Mouse (Mus musculus): ENCODE data around the gene Alox5. TPM values are rescaled to one million over a fixed set of nuclear protein-coding genes. Genes with fewer than 3 reads are reported as not detected.

Gene Alox5
- polyA plus RNA-seq, 1 experiment from 2014 or later, result 2.6 TPM

- ATAC-seq (ENCODE audit: insufficient number of reproducible peaks, low FRiP score), result no peak
- H3K4me2 ChIP-seq, result 0 out of 2 replicates have a peak overlapping the region, but pooled peaks have one; percentile 6
- WGBS, result 31% methylated on average over 5 of the region's 5 CpGs
These were observed 75.6 kb downstream of the Alox5 start for GRCm38 (mm10) chr6:116385194-116386044.

DNA sequence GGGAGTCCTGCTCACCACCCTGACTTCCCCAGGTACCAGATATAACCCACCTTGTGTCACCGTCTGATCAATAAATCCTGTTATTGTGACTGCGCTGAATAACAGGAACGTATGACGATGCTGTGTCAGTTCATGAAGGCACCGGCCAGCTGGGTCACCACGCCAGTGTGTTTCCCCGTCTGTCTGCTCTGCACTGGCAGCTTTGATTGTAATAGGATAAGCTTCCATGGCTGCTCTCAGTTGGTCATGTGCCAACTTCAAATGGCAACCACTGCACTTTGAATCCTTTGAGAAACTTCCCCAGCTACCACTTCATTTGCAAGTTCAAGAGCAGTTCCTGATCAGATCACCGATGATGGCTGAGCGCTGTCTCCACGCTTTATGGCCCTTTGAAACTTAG, 77.4 kb downstream of the Alox5 start:
- 85% methylated on average over 10 of the region's 10 CpGs for WGBS
- Histone ChIP-seq H3K9ac (no peak overlapping the region), H3K9me3 (replicated peaks) (no peaks in the 10 kb centered on the region), H3K27ac (ENCODE audit: poor library complexity, severe bottlenecking) (no peak overlapping the region), H3K36me3 (no peaks in the 10 kb centered on the region), H3K27me3 (replicated peaks) (no peaks in the 10 kb centered on the region), H3K4me1 (replicated peaks) (peaks cover 21% of the 10 kb centered on the region), H3K4me3 (no peak overlapping the region), H3K4me2 (no peak overlapping the region)
- no peak for ATAC-seq (ENCODE audit: insufficient number of reproducible peaks, low FRiP score)

More at GRCm38 (mm10) chr6:116385194-116386044, 75.6 kb downstream of the Alox5 start:
- Histone ChIP-seq H3K27me3 (replicated peaks) (no peaks in the 10 kb centered on the region), H3K36me3 (no peaks in the 10 kb centered on the region), H3K9me3 (replicated peaks) (no peaks in the 10 kb centered on the region), H3K9ac (no peak overlapping the region), H3K4me3 (no peak overlapping the region), H3K4me1 (replicated peaks) (peaks cover 18% of the 10 kb centered on the region), H3K27ac (ENCODE audit: poor library complexity, severe bottlenecking) (no peak overlapping the region)

DNA sequence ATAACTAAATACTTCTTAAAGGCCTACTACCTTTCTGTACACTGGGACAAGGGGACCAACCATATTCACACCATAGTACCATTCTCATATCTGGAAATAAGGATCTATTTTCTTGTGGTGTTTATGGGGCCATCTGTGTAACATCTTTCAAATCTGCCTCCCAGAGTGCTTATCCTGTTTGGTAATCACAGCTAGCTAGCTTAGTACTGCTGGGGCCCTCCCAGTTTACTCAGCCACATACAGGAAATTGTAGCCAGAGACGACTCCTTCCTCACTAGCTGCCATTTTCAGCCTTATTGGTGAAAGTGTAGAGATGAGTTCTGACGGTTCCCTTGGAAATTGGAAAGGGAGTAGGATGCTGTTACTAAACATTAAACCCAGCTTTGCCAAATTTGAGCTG, 79.4 kb downstream of the Alox5 start:
- 55% methylated on average over 2 of the region's 2 CpGs for WGBS
- H3K9ac ChIP-seq, result no peak overlapping the region
- H3K9me3 ChIP-seq (replicated peaks), result no peaks in the 10 kb centered on the region
- H3K4me1 ChIP-seq (replicated peaks), result peaks cover 21% of the 10 kb centered on the region
- H3K36me3 ChIP-seq, result peaks cover 14% of the 10 kb centered on the region; the same call in 1 of the 2 replicates
- H3K4me2 ChIP-seq, result no peak overlapping the region
- no peak for ATAC-seq (ENCODE audit: insufficient number of reproducible peaks, low FRiP score)
- no peak overlapping the region for H3K4me3 ChIP-seq
- no peaks in the 10 kb centered on the region for H3K27me3 ChIP-seq (replicated peaks)
- H3K27ac ChIP-seq (ENCODE audit: poor library complexity, severe bottlenecking), result no peak overlapping the region

- Histone ChIP-seq H3K9ac (no peak overlapping the region), H3K4me1 (replicated peaks) (peaks cover 10% of the 10 kb centered on the region), H3K27me3 (replicated peaks) (no peaks in the 10 kb centered on the region), H3K36me3 (peaks cover 14% of the 10 kb centered on the region; the same call in 1 of the 2 replicates), H3K4me2 (no peak overlapping the region), H3K4me3 (no peak overlapping the region), H3K27ac (ENCODE audit: poor library complexity, severe bottlenecking) (no peak overlapping the region), H3K9me3 (replicated peaks) (no peaks in the 10 kb centered on the region)
- 44% methylated on average over 3 of the region's 3 CpGs for WGBS
- ATAC-seq (ENCODE audit: insufficient number of reproducible peaks, low FRiP score), result no peak
These were observed 80.8 kb downstream of the Alox5 start for GRCm38 (mm10) chr6:116380157-116380556.

- 73% methylated on average over 7 of the region's 7 CpGs for WGBS
- no peak for ATAC-seq (ENCODE audit: insufficient number of reproducible peaks, low FRiP score)
These were observed 82.1 kb downstream of the Alox5 start for GRCm38 (mm10) chr6:116378892-116379291.

GRCm38 (mm10) chr6:116374618-116375017, 86.4 kb downstream of the Alox5 start:
- Histone ChIP-seq H3K9ac (no peak overlapping the region), H3K27me3 (replicated peaks) (no peaks in the 10 kb centered on the region), H3K36me3 (peaks cover 14% of the 10 kb centered on the region; the same call in 1 of the 2 replicates), H3K4me1 (replicated peaks) (peaks cover 20% of the 10 kb centered on the region), H3K9me3 (replicated peaks) (no peaks in the 10 kb centered on the region), H3K4me3 (no peak overlapping the region), H3K27ac (ENCODE audit: poor library complexity, severe bottlenecking) (no peak overlapping the region), H3K4me2 (no peak overlapping the region)
- ATAC-seq (ENCODE audit: insufficient number of reproducible peaks, low FRiP score), result no peak

More at GRCm38 (mm10) chr6:116378892-116379291, 82.1 kb downstream of the Alox5 start:
- H3K27ac ChIP-seq (ENCODE audit: poor library complexity, severe bottlenecking), result no peak overlapping the region
- H3K9me3 ChIP-seq (replicated peaks), result no peaks in the 10 kb centered on the region
- no peak overlapping the region for H3K9ac ChIP-seq
- no peak overlapping the region for H3K4me2 ChIP-seq
- H3K27me3 ChIP-seq (replicated peaks), result no peaks in the 10 kb centered on the region
- H3K4me3 ChIP-seq, result no peak overlapping the region
- peaks cover 14% of the 10 kb centered on the region; the same call in 1 of the 2 replicates for H3K36me3 ChIP-seq
- H3K4me1 ChIP-seq (replicated peaks), result peaks cover 13% of the 10 kb centered on the region; the same call in 1 of the 2 replicates

DNA sequence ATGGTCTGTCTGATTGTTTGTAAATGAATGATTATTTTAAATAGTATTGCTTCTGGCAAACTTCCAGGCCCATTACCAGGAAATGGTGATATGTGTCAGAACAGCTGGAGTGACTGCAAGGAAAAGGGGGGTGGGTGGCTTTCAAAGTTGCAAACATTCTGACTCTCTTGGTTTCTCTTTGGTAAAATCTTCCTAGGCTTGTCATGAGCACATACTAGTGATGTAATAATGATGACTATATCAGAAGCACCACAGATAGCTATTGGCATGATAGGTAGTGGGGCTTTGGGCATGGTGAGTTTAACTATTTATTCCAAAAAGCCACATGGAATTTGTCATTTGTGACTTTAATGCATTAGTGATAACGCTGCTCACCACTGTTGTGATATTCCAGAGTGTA, 86.8 kb downstream of the Alox5 start:
- Histone ChIP-seq H3K27ac (ENCODE audit: poor library complexity, severe bottlenecking) (no peak overlapping the region), H3K4me2 (no peak overlapping the region), H3K9me3 (replicated peaks) (no peaks in the 10 kb centered on the region), H3K27me3 (replicated peaks) (no peaks in the 10 kb centered on the region), H3K36me3 (peaks cover 14% of the 10 kb centered on the region; the same call in 1 of the 2 replicates), H3K9ac (no peak overlapping the region), H3K4me3 (no peak overlapping the region), H3K4me1 (replicated peaks) (peaks cover 20% of the 10 kb centered on the region)
- 92% methylated on average over 1 of the region's 1 CpGs for WGBS
- ATAC-seq (ENCODE audit: insufficient number of reproducible peaks, low FRiP score), result no peak

DNA sequence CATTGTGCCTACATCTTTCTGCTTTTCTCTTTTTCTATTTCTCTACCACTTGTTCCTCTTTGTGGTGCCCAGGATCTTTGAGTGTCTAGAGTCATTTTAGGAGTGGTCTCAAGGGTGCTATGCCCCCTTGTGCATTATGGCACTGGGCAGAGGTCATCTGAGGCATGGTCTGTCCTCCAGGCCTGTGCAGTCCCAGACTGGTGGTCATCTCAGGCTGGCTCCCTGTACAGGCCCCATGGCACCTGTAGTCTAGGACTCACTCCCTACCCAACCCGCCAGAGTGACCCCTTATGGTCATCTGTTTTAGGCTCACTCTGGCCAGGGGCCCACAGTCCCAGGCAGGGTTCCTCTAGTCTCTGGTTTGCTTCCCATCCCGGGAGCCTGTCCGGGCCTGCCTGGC, 89.5 kb downstream of the Alox5 start:
- WGBS, result 85% methylated on average over 3 of the region's 3 CpGs
- ATAC-seq (ENCODE audit: insufficient number of reproducible peaks, low FRiP score), result no peak
- no peak overlapping the region for H3K4me2 ChIP-seq
- no peak overlapping the region for H3K9ac ChIP-seq
- no peak overlapping the region for H3K27ac ChIP-seq (ENCODE audit: poor library complexity, severe bottlenecking)
- no peaks in the 10 kb centered on the region for H3K27me3 ChIP-seq (replicated peaks)
- H3K4me1 ChIP-seq (replicated peaks), result peaks cover 17% of the 10 kb centered on the region
- no peaks in the 10 kb centered on the region for H3K9me3 ChIP-seq (replicated peaks)
- H3K4me3 ChIP-seq, result no peak overlapping the region
- no peaks in the 10 kb centered on the region for H3K36me3 ChIP-seq

- ATAC-seq (ENCODE audit: insufficient number of reproducible peaks, low FRiP score), result peak; percentile 78
- Histone ChIP-seq H3K4me1 (replicated peaks) (peaks cover 17% of the 10 kb centered on the region), H3K36me3 (no peaks in the 10 kb centered on the region), H3K4me3 (no peak overlapping the region), H3K4me2 (no peak overlapping the region), H3K9ac (no peak overlapping the region), H3K27me3 (replicated peaks) (no peaks in the 10 kb centered on the region), H3K9me3 (replicated peaks) (no peaks in the 10 kb centered on the region), H3K27ac (ENCODE audit: poor library complexity, severe bottlenecking) (no peak overlapping the region)
- WGBS, result 78% methylated on average over 6 of the region's 6 CpGs
These were observed 90.6 kb downstream of the Alox5 start for GRCm38 (mm10) chr6:116370216-116370976.

DNA sequence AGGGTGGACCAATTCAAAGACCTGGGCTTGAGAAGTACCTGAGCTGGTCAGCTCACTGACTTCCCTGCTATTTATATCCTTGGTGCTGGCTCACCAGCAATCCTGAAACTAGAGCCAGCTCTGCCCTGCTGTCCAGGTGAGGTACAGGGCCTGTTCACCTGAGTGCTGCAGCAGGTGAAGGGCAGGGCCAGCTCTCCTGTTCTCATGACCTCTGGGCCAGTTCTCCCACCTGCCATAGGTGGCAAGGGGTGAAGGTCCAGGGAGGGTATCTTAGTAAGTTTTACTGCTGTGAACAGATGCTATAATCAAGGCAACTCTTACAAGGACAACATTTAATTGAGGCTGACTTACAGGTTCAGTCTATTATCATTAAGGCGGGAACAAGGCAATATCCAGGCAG, 91.2 kb downstream of the Alox5 start:
- H3K27ac ChIP-seq (ENCODE audit: poor library complexity, severe bottlenecking), result no peak overlapping the region; the same call in 1 of the 2 replicates
- WGBS, result 88% methylated on average over 1 of the region's 1 CpGs
- H3K27me3 ChIP-seq (replicated peaks), result no peaks in the 10 kb centered on the region
- H3K4me1 ChIP-seq (replicated peaks), result peaks cover 17% of the 10 kb centered on the region
- H3K9ac ChIP-seq, result no peak overlapping the region
- no peak for ATAC-seq (ENCODE audit: insufficient number of reproducible peaks, low FRiP score)
- no peak overlapping the region for H3K4me2 ChIP-seq
- no peaks in the 10 kb centered on the region for H3K9me3 ChIP-seq (replicated peaks)
- no peaks in the 10 kb centered on the region for H3K36me3 ChIP-seq
- H3K4me3 ChIP-seq, result no peak overlapping the region

DNA sequence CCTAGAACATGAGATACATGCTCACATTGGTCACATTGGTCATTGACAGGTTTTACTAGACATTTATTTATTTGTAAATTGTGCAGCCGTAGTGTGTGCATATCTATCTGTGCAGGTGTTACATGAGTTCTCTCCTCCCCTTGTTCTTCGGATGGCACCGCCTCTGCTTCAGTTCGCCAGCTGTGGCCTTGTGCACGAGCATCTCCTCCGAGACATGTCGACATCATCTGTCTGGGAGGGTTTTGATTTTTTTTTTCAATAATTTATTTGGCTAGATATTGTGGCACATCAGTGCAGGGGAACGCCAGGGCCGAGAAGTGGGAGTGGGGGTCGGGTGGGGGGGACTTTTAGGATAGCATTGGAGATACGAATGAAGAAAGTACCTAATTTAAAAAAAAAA, 93.0 kb downstream of the Alox5 start:
- no peaks in the 10 kb centered on the region for H3K36me3 ChIP-seq
- H3K4me2 ChIP-seq, result no peak overlapping the region
- H3K9ac ChIP-seq, result no peak overlapping the region
- peaks cover 13% of the 10 kb centered on the region for H3K4me1 ChIP-seq (replicated peaks)
- H3K9me3 ChIP-seq (replicated peaks), result no peaks in the 10 kb centered on the region
- H3K27ac ChIP-seq (ENCODE audit: poor library complexity, severe bottlenecking), result no peak overlapping the region
- ATAC-seq (ENCODE audit: insufficient number of reproducible peaks, low FRiP score), result no peak
- no peaks in the 10 kb centered on the region for H3K27me3 ChIP-seq (replicated peaks)
- WGBS, result 84% methylated on average over 11 of the region's 11 CpGs
- H3K4me3 ChIP-seq, result no peak overlapping the region

All from heart, embryonic 12.5 days (tissue).